Mouse (Mus musculus) lung, adult 18-20 months (tissue): ENCODE data around the gene Dio3.

Experiments
- DNase-seq, 2 experiments: peaks; one replicate each; pipeline ENCODE4 v3.0.0; 2022; ENCODE audit warnings: mixed read lengths in 2 of 2

The Dio3 gene

DNA sequence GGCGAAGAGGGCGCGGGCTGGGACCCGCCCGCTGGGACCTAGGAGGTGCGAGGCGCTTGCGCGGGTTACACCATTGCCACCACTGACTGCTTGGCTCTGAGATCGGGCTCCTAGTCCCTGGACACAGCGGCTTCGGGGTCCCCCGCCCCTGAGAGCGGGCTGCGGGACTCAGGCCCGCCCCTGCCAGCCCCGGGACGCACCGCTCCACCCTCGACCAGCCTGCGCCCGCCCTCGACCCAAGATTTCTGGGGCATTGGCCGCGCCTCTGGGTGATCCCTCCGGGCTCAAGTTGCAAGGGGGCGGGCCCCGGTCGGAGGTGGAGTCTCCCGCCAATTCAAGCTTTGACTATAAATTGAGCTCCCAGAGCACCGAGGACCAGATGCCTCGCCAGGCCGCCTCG, at the start of gene Dio3:
Gene Dio3 (plus strand): TSS at position 216 of the 400 bp plus-strand sequence.
- peak; percentile 68 to 73 for DNase-seq

DNA sequence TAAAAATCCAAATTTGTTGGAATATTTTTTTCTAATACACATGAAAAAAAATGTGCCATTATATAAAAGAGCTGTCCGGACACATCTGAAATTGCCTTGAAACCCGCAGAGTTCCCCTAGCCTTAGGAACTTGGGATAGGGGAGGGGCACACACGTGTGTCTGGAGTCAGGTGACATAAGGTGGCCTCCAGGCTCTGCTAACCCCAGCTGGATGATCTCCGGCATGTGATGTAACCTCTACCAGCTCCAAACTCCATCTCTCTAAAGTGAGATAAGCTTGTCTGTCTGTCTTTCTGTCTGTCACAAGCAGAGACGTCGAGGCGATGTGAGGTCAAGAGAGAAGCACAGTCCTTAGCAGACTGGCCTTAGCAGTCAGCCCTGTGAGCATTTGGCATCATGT, 48.6 kb upstream of the Dio3 start:
- no peak for DNase-seq

DNA sequence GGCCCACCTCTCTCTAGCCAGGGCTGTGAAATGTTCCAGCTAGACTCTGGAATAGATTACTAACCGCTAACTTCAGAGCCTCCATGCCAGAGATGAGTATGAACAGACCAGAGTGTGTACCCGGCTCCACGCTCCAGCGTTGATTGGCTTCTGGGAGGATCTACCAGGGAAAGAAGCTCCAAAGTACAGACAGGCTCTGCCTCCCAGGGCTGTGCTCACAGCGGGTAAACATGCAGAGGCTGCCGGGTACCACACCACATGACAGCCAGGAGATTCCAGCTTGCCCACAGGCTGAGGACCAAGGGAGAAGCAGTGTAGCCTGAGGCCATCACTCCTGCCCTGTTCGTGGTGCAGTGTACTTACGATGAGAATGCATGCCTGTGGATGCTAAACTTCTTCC, 48.1 kb upstream of the Dio3 start:
- DNase-seq = no peak

DNA sequence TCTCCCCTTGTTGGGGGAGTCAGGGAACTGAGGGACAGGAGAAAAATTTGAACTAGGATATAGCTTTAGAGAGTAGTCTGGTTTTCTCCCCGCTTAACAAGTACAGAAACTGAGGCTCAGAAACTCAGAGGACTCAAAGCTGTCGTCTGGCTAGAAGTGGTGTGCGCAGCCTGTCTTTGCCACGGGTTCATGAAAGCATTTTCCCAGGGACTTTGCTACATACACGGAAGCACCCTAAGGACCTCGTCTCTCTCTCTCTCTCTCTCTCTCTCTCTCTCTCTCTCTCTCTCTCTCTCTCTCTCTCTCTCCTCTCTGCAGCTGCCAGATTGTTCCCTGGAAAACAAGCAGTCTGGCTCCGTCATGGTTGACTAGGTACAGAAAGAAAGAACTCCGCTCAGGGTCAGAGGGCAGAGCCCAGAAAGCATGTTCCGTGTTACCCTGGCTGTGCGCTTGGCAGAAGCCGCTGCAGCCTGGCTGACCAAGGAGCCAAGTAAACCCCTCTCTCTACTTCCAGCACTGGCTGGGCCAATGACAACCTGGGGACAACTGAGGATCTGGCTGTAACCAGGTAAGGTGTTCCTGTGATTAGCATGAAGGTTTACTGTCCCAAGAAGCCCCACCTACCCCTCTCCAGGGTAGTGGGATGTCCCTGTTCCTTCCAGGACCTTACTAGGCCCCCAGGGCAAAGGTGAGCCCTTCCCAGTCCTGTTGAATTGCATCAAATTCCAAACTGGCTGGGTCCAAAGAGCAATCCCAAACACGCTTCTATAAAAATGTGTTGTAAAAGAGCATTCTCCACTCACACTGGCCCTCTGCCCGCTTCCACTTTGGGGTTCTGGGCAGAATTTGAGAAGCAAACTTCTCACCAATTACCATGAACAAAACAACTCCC, 46.9 kb upstream of the Dio3 start:
- DNase-seq = no peak

DNA sequence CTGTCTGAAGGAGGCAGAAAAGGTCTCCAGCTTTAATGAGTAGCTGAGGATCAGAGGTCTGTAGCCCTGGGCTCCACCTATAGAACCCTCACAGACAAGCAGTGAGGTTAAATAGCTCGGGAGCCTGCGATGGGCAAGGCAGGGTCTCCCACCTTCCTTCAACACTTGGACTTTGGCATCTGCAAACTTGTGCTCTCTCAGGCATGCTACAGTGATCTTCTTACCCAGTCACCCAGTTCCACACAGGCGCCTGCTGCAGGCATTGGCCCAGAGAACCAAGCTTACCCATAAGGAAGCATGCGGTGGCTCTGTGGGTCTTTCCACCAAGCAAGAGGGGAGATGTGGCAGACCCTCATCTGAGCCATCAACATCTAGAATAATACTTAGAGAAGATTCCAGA, 43.0 kb upstream of the Dio3 start:
- DNase-seq = no peak

DNA sequence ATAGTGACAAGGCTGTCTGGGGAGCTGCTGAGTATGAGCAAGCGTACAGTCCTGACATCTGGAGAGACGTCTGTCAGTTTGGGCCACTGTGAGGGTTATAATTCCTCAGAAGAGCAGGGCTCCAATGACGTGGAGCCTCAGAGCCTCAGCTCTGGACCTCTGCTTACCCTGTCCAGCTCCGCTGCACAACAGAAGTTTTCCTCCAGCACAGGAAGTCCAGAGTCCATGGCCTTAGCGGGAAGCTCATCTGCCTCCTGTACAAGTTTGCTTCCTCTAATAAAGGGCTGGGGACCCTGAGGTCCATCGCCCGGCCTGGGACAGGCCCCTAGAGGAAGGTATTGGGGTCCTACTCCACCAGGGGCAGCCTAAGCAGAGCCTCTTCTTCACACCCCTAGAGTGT, 41.8 kb upstream of the Dio3 start:
- no peak for DNase-seq

DNA sequence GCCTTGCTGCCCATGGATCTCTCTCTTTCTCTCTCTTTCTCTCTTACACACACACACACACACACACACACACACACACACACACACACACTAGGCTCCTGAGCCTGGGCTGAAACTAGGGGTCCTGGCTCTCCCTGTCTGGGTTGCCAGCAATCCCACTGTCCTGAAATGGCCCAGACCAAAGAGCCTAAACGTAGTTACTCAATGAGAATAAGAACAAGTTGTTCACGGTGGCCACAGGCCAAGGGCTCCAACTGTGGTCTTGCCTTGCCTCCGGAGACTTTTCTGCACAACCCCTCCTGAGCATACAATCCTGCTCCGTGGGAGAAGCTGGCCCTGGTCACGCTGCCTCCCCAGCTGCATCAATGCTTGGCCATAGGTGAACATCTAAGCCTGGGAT, 39.5 kb upstream of the Dio3 start:
- no peak for DNase-seq

DNA sequence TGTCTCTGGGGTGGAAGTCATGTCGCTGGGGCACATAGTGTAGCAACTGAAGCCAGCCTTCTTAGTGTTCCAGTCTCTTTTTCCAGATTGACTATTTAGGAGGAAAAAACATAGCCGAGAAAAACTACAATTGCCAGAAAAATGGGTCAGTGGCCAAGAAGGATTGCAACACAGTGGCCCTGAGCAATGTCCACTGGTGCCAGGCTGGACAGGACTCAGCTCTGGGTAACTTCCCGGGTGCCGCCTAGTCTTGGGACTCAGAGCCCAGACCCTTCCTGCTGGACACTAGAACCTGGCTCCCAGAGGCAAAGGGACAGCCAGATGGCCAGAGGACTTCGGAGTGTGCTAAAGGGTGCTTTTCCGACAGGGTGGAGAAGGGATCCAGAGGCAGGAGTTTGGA, 34.3 kb upstream of the Dio3 start:
- peak; percentile 6 to 15 for DNase-seq

DNA sequence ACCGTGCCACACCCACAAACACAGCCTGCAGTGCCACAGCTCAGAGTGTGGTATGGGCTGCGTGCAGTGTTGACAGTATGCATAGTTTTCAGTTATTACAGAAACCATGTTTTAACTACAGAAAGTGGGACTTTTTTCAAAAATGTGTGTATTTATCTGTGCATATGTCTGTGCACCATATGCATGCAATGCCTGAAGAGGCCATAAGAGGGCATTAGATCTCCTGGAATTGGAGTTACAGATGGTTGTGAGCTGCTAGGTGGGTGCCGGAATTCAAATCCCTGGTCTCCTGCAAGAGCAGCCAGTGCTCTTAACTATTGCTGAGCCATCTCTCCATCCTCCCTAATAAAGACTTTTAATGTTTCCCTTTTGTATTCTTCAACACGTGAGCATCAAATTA, 33.4 kb upstream of the Dio3 start:
- DNase-seq = no peak

DNA sequence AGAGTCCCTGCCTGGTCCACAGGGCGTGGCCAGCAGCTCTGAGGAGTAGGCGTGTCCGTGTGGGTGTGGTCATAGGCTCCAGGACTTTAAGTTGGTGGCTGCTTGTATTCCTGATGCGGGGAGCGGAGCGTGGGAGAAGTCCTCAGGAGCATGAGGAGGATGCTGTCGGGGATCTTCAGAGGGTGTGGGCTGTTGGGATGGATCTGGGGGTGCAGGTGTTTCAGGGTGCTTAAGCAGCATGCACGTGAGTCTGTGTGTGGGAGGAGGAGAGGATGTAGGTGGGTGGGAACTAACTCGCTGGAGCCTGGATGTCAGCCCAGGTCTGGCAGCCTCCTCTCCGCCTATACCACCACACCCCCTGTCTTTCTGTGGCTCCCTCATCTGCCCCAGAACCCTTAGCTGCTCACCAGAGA, 26.7 kb upstream of the Dio3 start:
- DNase-seq = no peak

DNA sequence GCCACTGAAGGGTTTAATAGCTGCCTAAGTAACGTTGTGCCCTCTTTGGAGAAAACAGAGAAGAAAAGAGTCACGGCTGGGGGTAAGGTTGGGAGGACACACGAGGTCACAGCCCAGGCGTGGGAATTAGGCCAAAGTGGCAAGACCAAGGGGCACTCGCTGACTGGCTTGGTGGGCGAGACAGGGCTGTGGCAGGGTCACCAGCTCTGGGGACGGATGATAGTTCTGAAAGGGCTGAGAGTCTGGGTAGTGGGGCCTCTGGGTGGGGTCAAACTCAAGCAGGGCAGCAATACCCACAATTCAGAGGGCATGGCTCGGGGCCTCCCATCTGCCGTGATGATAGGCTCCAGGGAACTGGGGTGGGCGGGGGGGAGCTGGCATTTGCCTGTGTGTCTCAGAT, 23.1 kb upstream of the Dio3 start:
- DNase-seq = no peak

DNA sequence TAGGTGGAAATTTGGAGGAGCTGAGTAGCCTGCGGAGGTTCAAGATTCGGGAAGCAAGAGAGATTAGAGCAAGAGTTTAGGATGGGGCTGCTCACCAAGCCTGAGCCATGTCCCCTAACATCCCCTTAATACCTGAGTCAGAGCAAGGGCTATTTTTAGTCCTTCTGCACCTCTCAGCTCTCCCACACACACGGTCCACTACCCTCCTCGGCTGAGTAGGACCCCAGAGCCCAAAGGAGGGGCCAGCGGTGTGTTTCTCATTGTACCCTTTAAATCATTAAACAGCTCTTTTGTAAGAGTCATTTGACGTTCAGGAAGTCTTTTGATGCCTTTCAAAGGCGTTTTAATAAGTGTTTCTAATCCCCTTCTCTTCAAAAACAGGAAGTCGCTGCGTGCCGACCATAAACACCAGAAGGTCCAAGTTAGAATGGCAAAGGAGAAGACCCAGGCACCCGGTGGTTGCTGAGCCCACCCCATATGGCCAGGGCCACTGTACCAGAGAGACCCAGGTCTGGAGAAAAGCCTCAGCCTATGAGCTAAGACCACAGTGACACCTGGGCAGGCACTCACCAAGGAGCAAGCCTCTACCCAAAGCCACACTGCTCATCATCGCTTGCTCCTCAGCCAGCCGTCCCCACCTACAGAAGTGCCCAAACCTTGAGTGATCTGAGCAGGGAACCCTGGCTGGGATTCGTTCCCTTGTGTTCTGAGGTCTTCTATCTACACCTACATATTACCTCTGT, 22.2 kb upstream of the Dio3 start:
- no peak for DNase-seq

DNA sequence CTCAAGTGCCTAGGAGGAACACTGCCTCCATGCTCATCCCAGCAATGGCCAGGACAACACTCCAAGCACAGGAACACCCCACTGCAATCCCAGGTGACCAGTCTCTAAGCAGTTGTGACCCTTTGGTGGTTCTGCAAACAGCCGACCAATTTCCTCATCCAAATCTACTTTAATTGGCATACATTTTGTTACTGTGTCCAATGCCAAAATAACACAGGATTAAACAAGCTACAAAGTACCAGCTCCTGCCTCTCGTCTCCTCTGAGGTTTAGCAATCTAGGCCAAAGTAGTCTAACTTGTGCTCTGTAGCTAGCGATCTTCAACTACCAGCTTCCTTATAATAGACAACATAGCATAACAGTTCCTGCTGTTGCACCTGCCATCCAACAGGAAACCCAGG, 10.6 kb upstream of the Dio3 start:
- DNase-seq = no peak

DNA sequence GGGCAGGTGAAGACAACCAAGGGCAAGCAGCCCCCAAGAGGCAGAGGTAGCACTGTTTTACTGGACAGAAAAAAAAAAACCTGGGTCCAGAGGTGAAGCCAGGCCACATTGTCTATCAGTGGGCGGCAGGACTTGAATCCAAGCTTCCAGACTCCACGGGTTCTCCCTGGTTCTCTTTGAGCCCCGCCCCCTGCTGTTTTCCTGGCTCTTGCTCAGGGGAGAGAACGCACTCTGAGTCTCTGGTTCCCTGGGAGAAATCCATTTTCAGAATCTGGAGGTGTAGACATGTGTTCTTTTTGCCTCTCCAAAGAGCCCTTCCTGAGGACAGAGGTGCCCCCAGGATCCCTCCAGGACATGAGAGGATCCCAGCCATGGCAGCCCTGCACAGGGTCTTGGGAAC, 9.2 kb upstream of the Dio3 start:
- DNase-seq = no peak

DNA sequence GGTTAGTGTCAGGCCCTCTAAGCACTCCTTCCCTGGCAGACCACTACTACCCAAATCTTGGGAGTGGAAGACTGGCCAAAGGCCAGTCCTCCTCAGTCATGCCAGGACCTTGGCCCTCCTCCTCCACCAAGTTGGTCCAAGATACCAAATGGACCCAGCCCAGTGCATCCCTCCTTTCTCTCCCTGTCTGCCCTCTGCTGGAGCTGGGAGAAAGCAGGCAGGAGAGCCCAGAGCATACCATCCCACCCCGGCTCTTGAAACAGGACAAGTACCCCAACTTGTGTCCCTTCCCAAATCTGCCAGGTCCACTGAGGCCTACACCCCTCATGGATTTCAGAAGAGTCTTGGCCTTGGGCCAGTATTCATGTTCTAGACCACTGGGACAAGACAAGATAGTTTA, 2.8 kb upstream of the Dio3 start:
- DNase-seq = no peak

DNA sequence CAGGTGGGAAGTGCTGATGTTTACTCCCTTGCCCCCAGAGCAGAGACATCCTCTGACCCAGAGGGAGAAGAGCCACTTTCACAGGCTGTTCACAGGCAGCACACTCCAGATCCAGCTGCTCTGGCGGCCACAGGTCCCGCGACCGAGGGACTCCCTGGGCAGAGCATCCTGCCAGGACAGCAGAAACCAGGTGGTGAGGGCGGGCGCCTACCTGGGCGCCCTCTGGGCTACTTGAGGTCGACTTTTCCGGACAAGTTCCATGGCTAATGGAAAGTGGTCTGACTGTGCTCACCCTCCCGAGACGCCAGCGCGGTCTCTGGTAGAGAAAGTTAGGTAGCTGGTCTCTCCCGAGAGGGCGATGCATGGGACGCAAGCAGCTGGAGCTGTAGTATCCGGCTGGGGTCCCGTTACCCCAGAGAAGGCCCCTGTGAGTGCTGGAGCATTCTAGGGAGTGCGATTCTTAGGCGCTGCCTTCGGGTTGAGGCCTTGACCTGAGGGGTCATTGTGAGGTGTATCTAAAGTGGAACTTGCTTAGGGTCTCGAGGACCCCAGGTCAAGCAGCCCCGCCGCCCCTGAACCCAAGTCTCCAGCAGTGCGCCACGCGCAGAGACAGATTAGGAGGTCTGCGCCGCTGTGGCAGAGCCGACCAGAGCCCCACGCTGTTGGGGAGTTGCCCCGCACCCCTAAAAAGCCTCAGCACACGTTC, 1.5 kb upstream of the Dio3 start:
- no peak for DNase-seq

DNA sequence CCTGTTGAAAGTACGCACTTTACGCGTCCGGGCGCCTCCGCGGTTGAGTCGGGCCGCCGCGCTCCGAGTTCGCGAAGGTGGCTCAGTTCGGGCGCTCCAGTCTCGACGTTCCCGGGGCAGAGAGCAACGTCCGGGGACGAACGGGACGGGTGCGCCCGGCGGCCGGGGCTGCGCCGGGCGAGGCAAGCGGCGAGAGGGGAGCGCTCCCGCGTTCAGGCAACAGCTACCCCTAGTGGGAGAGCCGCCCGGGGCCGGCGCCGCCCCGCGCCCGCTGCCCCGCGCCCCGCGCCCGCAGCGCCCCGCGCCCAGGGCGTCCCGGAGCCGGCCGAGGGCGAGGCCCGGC, 932 bp upstream of the Dio3 start:
- peak; percentile 6 to 17 for DNase-seq

DNA sequence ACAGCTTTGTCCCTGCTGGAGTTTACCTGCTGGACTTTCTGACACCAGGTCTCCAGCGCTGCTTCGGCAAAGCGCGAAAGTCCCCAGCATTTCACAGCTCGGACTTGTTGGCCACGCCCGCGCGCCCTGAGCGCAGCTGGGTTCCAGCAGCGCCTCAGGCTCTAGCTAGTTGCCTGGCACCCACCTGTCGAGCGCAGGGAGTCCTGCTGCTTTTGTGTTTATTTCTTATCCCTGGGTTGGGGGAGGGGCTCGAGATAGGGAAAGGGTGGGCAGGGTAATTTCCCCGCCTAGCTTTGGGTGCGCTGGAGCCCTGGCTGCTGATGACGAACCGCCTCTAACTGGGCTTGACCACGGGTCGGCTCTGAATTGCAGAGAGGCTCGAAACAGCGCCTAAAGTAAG, 1.5 kb downstream of the Dio3 start:
- DNase-seq = no peak

DNA sequence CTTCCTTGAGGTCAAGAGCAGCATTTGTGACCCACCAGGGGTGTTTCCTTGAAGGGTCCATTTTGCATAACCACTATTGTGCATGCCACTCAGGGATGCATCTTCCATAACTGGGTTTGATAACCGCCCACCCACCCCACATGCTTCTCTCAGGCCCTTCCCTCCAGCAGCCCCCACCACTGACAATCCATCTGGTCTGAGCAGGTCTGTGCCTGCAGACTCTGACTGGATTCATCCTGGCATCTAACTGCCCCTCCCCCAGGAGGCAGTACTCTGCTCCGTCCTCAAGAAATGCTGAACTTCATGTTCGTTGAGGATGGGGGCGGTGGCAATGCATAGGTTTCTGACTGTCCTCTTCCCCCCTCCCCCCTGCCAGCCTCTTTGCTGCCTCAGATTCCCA, 4.9 kb downstream of the Dio3 start:
- no peak for DNase-seq

DNA sequence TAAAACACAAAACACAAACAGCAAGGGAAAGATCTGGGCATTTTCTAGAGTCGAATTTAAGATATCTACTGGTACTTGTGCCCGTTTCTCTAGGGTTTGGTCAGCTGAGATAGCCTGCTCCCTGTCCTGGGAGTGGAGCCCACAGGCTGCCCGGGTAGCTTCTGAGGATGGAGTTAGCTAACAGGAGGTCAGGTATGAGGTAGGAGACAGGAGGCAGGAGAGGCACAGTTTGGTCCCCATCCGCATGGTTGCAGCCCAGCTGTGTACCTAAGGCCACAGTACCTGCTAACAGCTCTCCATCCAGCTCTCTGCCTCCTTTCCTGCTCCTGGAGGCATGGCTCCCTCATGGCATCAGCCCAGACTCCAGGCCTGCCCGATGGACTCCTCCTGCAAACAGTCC, 13.9 kb downstream of the Dio3 start:
- no peak for DNase-seq

DNA sequence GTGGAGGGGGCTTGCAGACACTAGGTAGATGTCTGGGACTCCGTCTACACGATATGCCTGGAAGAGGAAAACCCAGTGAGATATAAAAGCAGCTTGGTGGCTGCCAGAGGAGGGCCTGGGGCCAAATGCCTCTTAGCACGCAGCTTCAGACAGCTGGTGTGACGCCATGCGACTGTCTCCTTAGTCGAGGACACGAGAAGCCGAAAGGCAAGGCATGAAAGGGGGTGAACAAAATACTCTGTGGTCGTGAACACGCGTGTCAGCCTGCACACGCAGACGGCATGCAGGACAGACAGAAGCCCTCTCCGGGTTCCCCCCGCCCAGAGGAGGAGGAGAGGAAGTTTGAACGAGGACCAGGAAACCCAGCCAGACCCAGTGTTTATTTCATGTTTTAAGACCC, 16.0 kb downstream of the Dio3 start:
- DNase-seq = no peak

DNA sequence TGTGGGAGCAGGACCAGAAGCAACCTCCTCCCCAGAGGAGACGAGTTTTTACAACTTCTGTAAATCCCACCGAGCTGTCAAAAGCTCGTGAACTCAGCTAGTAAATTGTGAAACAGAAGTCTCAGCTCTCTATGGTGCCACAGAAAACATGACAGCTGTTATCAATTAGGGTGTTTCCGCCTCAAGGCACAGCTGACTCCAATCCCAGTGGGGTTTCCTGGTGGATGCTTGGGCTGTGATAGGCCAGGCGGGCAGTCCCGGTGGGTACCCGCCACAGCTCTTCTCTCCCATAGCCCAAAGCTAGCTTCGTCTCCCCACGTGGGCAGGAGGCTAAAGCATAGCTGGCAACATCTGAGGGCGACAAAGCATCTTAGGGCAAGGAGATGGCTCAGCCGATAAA, 19.8 kb downstream of the Dio3 start:
- DNase-seq = no peak

DNA sequence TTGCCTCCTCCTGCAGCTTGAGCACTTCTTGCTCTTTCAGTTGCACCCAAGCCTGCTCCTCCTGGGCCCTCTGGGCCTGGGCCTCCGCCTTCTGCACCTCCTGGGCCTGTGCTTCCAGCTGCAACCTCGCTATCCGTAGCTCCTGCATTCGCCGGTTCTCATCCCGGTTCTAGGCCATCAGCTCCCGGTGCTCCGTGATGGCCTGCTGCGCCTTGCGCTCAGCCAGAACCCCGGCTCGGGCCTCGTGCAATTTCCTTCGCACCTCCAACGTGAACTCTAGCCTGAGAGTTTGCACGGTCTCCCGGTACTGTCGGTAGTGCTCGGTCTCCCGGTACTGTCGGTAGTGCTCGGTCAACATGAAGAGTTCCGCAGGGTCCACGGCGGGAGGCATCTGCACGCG, 40.8 kb downstream of the Dio3 start:
- DNase-seq = no peak
